Mouse (Mus musculus) adrenal gland, postnatal 36 days (tissue): ENCODE measurements at regions not wholly inside any gene's neighbourhood (a gene's known extent, or its start where the extent isn't known, plus 50 kb on each side); places are given as distances from the start of the nearest gene placed in this dataset.
A peak's percentile ranks its signal among the peaks of the same experiment; 100 is the strongest.

Source experiments
- DNase-seq, 2 experiments: peaks; one replicate each; pipeline ENCODE4 v3.0.0; 2021; ENCODE audit warnings: mixed read lengths in 1 of 2

GRCm38 (mm10) chr14:31945125-31945524 lies 83.7 kb upstream of the Galnt15 start:
- no peak for DNase-seq

- no peak for DNase-seq
Observed at GRCm38 (mm10) chr14:31946032-31946431, 82.8 kb upstream of the Galnt15 start.

DNA sequence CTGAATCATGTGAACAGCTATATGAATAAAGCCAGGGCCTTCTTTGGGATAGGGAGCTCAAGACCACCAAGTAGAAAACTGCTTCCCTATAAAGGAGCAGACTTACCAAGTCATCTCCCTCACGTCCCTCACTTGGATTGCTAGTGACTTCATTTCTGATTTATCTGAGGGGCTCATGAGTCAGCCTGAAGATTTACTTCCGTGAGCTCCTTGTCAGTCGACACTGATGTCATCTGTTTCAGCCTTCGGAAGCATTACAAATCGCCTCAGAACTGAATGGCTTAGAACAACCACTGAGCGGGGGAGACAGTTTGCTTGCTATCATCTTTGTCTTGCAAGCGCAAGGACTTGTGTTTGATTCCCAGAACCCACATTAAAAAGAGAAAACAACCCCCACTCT lies 81.5 kb upstream of the Galnt15 start:
- DNase-seq: peak; percentile 26 to 50

DNA sequence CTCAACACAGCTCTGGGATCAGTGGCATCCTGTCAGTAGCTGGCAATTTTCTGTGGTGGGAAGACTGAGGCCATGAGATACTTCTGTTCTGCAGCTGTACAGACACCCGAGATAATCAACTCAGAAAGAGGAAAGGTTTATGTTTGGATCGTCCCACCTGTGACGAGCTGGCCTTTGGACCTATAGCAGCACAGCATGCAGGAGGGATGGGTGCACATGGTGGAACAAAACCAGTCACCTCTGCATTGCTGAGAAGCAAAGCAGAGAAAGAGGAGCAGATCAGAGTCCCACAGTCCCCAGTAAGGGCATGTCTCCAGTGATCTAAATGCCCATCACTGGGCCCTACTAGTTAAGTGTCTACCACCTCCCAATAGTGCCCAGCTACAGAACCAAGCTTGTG lies 76.9 kb upstream of the Galnt15 start:
- no peak for DNase-seq

- DNase-seq: no peak
Observed at GRCm38 (mm10) chr14:31953783-31954182, 75.0 kb upstream of the Galnt15 start.

DNA sequence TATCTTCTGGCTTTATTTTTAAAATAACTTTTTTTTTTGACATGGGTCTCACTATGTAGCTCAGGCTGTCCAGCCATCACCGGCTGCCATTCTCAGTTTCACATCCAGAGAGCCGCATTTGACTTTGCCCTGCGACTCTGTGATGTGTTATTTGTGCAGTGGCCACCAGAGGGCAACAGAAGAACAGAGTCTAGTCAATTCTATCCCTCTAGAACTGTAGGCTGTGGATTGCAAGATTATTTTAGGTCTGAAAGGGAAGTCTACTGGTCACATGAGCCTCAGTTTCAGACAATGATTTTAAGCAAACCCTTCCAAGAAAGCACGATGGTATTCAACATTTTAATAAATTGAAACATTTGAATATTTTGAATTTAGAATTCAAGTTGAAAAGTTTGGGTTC lies 73.8 kb upstream of the Galnt15 start:
- DNase-seq: peak; percentile 84 to 87

DNA sequence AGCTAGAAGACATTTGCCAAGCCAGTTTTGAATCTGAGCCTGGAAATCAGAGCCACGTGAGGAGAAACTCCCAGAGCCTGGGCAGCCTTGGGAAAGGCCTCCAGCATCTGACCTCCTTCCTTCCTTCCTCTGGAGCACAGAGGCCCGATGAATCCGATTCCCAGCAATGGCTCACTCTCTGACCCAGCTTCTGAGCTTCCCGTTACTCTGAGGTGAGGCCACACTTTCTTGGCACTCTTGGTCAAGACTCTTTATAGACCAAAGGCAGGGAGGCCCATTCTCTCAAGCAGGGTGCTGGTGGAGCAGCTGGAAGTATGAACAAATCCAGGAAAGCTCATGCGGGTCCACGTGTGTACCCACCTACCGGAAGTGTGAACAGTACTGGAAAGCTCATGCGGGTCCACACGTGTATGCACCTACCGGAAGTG lies 71.6 kb upstream of the Galnt15 start:
- DNase-seq: peak; percentile 47 to 51

DNA sequence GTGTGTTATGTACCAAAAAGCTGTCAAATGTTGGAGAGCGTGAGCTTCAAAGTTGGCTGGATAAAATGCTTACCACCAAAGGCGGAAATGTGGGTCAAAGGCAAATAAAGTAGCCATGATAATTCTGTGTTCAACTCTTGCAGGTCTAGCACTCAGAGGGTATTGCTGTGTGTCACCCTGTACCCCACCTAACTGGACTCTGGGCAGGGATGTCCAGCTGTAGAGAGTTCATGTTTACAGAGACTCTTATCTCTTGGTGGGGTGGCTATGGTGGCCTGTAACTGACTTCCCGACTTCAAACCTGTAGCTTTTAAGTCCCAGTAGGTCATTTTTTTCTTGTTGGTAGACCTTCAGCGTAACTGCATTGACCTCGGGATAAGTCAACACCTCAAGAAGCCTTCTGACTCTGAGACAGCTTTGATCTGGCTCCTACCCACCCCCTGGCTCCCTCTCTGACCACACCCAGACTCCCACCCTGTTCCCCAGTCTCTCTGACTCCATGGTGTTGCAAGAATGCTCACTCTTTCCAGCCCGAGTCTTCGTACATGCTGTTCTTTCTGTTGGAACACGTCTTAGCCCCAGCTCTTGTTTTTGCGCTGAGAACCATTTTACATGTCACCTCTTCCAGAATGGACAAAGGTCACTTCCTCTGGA lies 68.5 kb upstream of the Galnt15 start:
- no peak for DNase-seq

DNA sequence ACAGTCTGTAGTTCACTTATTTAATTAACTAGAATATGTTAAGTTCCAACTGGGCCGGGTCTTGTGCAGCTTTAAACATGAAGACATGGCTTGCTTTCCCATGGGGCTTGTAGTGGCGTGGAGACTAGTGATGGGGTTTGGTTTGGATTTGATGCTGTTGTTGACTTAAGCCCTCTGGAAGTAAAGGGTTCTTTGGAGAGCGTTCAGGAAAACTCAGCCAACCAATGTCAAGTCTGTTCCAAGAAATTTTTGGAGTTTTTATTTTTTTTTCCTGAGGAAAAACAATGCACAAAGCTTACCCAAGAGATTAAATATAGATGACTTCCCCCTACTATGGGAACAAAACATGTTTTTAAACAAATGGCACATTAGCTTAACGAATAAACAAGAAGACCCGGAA lies 67.3 kb upstream of the Galnt15 start:
- DNase-seq: no peak

DNA sequence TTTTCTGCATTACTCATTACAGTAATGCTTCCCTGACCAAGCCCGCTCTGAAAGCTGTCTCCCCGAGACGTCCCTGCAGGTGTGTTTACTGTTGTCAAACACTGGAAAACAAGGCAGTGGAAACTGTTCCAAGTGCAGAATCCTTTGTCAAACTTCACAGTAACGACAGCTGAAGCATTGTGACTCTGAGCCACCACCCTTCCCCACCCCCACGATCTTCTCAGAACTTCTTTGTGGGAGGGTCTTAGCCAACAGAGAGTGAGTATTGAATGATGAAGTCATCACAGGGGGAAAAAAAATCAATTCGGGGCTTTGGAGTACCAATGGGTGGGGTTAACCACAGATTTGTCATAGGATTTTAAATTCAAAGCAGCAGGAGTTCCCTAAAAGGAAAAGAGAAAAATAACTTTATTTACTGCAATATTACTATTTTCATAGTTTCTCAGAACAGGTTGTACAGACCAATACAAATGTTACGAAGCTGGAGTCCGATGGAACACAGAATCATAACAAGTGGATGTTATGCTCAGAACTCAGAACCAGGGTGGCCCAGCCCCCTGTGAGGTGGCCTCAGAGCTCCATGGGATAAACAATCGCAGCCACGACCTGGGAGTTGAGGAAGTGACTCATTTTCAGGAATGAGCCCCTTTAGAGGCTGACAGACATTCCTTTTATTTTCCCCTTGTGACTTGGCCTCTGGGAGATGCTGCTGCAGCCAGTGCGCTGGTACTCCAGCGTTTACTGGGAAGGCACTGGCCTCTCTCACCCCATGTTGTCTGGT lies 65.5 kb upstream of the Galnt15 start:
- peak; percentile 11 to 25 for DNase-seq

GRCm38 (mm10) chr14:31964076-31964475 lies 64.7 kb upstream of the Galnt15 start:
- no peak for DNase-seq

DNA sequence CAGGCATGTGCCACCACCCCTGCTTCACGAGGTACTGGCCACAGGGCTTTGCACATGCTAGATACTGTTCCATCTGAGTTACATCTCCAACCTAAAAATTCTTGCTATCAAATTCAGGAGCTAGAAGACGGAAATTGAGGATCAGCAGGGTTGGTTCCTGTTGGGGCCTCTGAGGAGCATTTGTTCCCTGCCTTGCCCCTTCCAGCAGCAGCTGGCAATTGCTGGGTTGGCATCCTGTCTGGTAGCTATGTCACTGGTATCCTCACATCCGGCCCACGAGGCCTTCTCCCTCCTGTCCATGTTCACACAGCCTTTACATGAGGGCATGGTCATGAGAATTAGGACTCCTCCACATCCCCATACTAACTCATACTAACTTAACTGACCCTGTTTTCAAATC lies 64.0 kb upstream of the Galnt15 start:
- no peak for DNase-seq

DNA sequence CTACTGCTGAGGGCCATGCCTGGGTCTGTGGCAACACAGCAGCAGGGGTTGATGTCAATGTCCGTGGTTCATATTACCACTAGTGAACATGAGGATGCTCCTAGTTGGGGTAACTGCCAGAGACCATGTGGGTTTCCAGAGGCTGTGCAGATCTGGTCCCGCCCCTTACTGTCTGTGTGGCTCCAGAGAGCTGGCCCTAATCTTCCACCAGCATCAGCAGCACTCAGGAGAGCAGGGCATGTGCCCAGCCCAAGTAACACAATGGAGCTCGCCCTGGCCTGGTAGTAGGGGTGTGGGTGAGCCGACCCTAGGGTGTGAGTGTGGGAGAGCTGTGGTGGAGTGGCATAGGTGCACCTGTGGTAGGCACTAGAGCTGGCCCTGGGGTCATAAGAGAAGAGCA lies 59.3 kb upstream of the Galnt15 start:
- no peak for DNase-seq

- DNase-seq: no peak
Observed at GRCm38 (mm10) chr14:31970245-31970830, 58.5 kb upstream of the Galnt15 start.

DNA sequence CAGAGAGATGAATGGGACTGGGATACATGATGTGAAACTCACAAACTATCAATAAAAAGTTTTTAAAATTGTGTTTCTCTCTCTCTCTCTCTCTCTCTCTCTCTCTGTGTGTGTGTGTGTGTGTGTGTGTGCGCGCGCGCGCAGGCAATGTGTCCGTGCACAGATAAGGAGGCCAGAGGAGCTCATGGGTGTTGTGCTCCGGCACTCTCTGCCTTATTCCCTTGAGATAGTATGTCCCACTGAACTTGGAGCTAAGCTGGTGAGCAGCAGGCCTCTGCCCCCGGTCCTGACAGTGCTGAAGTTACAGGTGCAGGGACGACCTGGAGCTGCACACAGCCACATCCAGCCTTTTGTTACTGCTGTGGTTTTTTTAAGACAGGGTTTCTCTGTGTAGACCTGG lies 57.9 kb upstream of the Galnt15 start:
- DNase-seq: no peak

DNA sequence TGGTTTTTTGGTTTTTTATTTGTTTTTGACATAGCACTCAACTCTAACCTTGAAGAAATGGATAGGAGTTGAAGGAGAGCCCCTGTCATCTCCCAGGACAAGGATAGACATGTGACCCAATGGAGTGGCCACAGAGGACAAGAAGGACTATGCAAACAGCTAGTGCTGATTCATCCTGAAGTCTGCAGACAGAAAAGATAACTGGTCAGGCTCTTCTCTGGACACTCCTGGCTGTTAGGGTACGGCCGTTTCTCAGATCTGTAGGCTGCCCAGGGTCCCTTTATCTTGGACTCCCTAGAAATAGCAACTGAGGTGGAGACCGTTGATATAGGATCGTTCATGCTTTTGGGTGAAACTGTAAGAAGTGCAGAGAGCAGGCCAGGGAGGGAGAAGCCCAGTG lies 55.1 kb upstream of the Galnt15 start:
- DNase-seq: no peak

- no peak for DNase-seq
Observed at GRCm38 (mm10) chr14:31978196-31978595, 50.6 kb upstream of the Galnt15 start.

DNA sequence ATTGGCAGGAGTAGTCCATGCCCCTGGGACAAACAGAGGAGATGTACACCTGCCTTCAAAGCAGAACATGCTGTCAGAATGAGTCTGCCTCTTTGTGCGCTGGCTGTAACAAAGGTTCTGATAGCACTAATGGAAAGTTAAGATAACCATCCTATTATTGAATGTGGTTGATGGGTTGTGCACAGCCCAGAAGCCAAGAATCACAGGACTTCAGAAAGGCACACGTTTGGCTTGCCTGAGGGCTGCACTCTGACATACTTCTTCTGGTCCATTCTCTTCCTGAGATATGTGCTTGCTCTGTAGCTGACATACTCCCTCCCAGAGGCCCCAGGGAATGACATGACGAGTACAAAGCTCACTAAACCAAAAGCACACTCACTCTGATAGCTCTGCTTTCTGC lies 50.1 kb upstream of the Galnt15 start:
- no peak for DNase-seq
